Mouse (Mus musculus) G1E (cell line): ENCODE measurements at regions not wholly inside any gene's neighbourhood (a gene's known extent, or its start where the extent isn't known, plus 50 kb on each side); places are given as distances from the start of the nearest gene placed in this dataset.

Experiments
- CTCF ChIP-seq: IDR thresholded peaks from 2 replicates; pipeline ENCODE4 v1.5.1; 2012; ENCODE audit warnings: low read depth, low read length, inconsistent platforms, mixed read lengths
- GATA1 ChIP-seq: IDR thresholded peaks from 2 replicates; pipeline ENCODE4 v1.6.1; 2012; ENCODE audit warnings: borderline replicate concordance, low read length, inconsistent platforms, mixed read lengths
- POLR2AphosphoS5 ChIP-seq: IDR thresholded peaks from 2 replicates; pipeline ENCODE4 v1.6.1; 2012; ENCODE audit warnings: low read depth, low read length, inconsistent platforms; ENCODE audit not compliant: insufficient replicate concordance
- TAL1 ChIP-seq: conservative IDR thresholded peaks from 2 replicates; pipeline ENCODE4 v1.6.1; 2012; ENCODE audit warnings: low read depth, low read length, inconsistent platforms, mixed read lengths

DNA sequence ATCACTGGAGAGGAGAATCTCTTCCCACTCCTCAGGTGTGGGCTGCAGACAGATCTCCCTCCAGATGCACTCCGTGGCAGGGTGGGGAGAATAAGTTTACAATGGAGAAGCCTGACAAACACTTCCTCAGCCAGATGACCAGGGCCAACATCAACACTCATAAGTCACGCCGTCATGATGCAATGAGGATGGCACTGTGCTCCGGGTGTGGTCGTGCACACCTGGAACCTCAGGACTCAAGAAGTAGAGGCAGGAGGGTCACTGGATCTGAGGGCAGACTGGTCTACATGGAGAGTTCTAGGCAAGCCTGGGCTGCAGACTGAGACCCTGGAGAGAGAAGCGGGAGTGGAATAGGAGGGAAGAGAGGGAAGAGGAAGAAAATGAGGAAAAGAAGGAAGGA lies 194.3 kb downstream of the 3100002H09Rik start:
- TF ChIP-seq CTCF (no peak), TAL1 (no peak), GATA1 (no peak), POLR2AphosphoS5 (no peak)
